Mouse (Mus musculus) liver, adult 2 months (tissue): ENCODE measurements around the gene Serinc2.

Experiments used
- CTCF ChIP-seq: fragments of 200-500 bp; IDR thresholded peaks from 2 replicates; pipeline ENCODE4 v1.5.1; 2011; ENCODE audit warnings: low read depth, low read length, control low read depth
- POLR2A ChIP-seq: fragments of 200-500 bp; IDR thresholded peaks from 2 replicates; pipeline ENCODE4 v1.6.1; 2011; ENCODE audit warnings: low read length, control low read depth; ENCODE audit not compliant: insufficient read depth; ENCODE audit errors: extremely low read depth

- TF ChIP-seq POLR2A: no peak
- TF ChIP-seq CTCF: no peak
These were observed 40.6 kb upstream of the Serinc2 start for GRCm38 (mm10) chr4:130319564-130319963.
